Mouse (Mus musculus): ENCODE results near the gene Olfr1256.

The Olfr1256 gene

DNA sequence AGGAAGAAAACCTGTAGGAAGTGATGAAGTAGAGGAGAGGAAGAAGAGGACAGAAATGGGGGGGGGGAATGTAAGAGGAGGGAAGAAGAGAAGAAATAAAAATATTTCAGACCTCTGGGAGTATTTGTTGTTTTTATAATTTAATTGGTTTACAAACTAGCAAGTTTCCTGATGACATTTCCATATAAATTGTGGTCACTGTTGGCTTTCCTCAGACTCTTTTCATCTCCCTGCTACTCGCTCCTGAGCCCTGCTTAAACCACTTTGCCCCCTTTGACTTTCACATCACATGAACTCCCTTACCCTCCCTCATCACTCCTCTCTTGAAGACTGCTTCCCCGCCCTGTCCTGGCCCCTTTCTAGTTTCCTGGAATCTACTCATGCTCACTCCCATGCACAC is at the start of gene Olfr1256:
Olfr1256 (minus strand) TSS at position 101 of the 400 bp plus-strand sequence.
- DNase-seq, result no peak

DNA sequence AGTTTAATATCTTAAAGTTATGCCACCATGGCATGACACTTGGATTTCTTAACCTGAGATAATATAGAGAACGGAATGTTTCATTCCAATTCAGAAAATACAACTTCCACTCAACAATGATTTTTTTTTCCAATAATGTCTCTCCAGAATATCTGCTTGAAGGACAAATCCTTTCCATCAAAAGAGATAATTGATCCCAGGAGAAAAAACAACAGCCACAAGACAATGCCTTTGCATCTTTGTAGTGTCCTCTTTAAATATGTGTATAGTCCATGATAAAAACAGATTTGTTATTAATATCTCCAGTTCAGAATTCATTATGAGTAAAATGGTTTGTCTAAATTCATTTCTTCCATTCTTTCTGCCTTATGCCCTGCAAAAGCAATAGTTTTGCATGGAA is 36.8 kb upstream of the Olfr1256 start, which contains the start of gene Olfr1257:
Olfr1257 (plus strand) TSS at position 301 of the 400 bp plus-strand sequence.
- no peak for DNase-seq

DNA sequence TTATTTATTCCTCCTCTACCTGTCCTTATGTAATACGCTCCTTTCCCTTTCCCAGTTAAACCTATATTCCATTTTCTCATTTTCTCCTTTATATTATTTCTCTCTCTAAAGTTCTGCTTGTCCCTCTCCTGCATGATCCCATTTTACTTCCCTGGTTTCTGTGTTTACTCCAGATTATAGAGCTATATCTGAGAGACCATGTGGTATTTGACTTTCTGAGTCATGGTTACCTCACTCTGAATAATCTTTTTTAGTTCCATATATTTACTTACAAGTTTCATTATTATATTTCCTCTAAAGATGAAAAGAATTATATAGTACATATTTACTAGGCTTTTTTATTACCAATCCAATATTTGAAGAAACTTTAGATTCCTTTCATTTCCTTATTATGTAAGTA is 7.9 kb upstream of the Olfr1256 start:
- no peak for DNase-seq

DNA sequence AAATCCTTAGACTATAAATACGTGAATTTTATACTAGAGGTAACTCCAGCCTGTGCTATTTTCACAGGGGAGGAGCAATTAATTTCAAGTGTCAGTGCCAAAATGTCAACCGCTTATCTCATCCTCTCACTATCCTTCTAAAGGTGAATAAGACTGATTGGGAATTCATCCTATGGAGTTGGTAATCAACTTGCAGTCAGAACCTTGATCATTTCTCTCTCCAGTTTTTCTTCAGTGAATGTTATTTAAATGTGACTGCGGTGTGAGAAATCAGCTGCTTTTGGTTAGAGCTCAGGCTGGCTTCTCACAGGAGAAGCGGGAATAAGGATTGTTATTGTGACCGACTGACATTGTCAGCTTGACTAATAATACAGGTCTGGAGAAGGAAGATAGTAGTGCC is 6.8 kb upstream of the Olfr1256 start, which contains the start of gene Olfr48:
Olfr48 (minus strand) TSS at position 101 of the 400 bp plus-strand sequence.
- DNase-seq, result no peak

DNA sequence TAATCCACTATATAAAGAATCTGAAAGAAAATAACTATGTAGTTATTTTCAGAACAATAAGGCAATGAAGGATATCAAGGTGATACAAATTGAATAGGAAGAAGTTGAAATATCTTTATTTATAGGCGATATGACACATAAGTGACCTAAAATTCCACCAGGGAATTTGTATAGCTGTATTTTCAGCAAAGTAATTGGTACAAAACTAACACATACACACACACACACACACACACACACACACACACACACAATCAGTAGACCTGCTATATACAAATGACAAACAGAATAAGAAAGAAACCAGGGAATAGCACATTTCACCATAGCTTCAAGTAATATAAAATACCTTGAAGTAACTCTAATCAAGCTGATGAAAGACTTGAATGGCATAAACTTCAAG is 21.1 kb downstream of the Olfr1256 start:
- no peak for DNase-seq

DNA sequence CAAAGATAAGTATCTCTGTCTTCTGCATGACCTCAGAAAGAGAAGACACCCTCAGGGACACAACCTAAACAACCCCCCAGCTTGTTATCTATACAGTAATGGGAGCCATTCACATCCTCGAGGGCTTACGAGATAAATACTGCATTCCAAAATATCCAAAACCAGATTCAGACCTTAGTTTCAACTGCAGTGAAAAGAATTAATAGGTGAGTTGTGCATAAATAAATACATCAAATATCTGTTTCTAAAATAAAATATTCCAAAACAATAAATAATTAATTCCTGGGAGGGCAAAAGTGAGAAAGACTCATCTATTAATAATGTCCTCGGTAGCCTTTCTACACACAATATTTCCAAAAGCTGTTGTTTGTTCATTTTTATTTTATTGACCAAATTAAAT is 29.6 kb downstream of the Olfr1256 start, which contains the start of gene Olfr1255:
Olfr1255 (plus strand) TSS at position 301 of the 400 bp plus-strand sequence.
- DNase-seq, result no peak

DNA sequence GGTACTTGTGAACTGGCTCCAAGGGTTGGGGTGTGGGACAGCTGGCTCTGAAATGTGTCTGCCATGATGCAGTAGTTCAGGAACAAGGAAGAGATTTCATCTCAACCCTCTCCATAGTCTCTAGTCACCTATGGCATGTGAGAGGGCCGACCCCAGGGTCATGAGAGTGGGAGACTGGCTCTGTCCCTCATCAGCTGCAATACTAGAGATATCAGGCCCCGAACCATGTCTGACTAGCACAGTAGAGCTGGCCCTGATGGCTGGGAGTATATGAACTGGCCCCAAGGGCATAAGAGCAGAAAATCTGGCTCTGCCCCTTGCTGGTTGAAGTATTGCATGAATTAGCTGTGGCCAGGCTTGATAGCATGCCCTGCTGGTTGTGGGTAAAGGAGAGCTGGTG is 30.6 kb downstream of the Olfr1256 start:
- no peak for DNase-seq

DNA sequence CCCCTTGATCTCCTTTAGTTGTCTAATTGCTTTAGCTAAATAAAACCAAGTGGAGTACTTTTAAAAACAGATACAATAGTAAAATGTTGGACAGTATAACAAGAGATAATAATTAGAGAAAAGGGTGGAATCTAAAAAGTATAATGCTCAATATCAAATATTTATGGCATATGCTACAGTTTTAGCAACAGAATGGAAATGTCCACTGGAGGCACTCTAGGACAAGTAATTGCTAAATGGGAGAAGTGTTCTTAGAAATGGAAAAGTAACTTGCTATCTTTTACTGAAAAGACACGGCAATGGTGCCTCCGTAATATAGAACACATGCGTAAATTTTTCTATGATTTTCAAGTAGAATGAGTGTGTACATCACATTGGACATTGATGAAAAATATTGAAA is 41.8 kb downstream of the Olfr1256 start:
- no peak for DNase-seq

DNA sequence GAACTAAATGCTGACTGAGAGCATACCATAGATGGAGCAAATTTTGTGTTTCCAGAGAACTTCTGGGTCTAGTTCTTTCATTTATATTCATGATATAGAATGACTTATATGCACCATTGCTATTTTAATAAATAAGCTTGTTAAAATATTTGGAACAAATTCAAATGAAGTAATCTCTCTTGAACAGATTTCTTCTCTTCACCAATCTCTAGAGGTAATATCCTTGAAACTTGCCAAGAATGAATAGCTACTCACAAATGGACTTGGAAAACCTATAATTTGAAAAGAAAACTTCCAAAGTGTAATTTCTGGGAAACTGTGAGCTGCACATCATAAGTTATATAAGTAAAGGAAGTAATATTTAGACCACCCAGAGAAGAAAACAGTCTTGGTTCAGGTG is 47.8 kb downstream of the Olfr1256 start, which contains the start of gene Olfr1254:
Olfr1254 (minus strand) TSS at position 101 of the 400 bp plus-strand sequence.
- no peak for DNase-seq

Measured in kidney, adult 11 months (tissue).